Mouse (Mus musculus) heart, adult 18-20 months (tissue): ENCODE measurements at regions not wholly inside any gene's neighbourhood (a gene's known extent, or its start where the extent isn't known, plus 50 kb on each side); places are given as distances from the start of the nearest gene placed in this dataset.

Experiments used
- DNase-seq, 2 experiments: peaks; one replicate each; pipeline ENCODE4 v3.0.0; 2021 to 2022; ENCODE audit warnings: mixed read lengths in 1 of 2

GRCm38 (mm10) chr13:116795041-116795440, 230.3 kb downstream of the Parp8 start:
- DNase-seq: no peak

- DNase-seq: no peak
These were observed 243.7 kb downstream of the Parp8 start for GRCm38 (mm10) chr13:116781616-116782015.

- no peak for DNase-seq
These were observed 259.8 kb downstream of the Parp8 start for GRCm38 (mm10) chr13:116765491-116765890.

- DNase-seq: no peak
These were observed 265.4 kb downstream of the Parp8 start for GRCm38 (mm10) chr13:116759912-116760311.

GRCm38 (mm10) chr13:116740825-116741224, 284.5 kb downstream of the Parp8 start:
- DNase-seq: no peak

- DNase-seq: no peak
These were observed 301.8 kb downstream of the Parp8 start for GRCm38 (mm10) chr13:116723361-116724153.

- DNase-seq: peak; percentile 27 to 60
These were observed 310.5 kb downstream of the Parp8 start for GRCm38 (mm10) chr13:116714809-116715208.

- peak; percentile 36 to 68 for DNase-seq
These were observed 313.3 kb downstream of the Parp8 start for GRCm38 (mm10) chr13:116711866-116712593.

- peak in 1 of 2 experiments; percentile 9 for DNase-seq
These were observed 314.0 kb downstream of the Parp8 start for GRCm38 (mm10) chr13:116711148-116711865.

GRCm38 (mm10) chr13:116709671-116710070, 315.7 kb downstream of the Parp8 start:
- DNase-seq: no peak

GRCm38 (mm10) chr13:116708846-116709245, 316.5 kb downstream of the Parp8 start:
- no peak for DNase-seq

GRCm38 (mm10) chr13:116708456-116708780, 316.9 kb downstream of the Parp8 start:
- DNase-seq: no peak

GRCm38 (mm10) chr13:116707621-116708455, 317.5 kb downstream of the Parp8 start:
- DNase-seq: peak in 1 of 2 experiments; percentile 5

- no peak for DNase-seq
These were observed 318.7 kb downstream of the Parp8 start for GRCm38 (mm10) chr13:116706401-116707330.

- peak in 1 of 2 experiments; percentile 4 for DNase-seq
These were observed 319.5 kb downstream of the Parp8 start for GRCm38 (mm10) chr13:116705611-116706386.

GRCm38 (mm10) chr13:116688714-116689113, 336.6 kb downstream of the Parp8 start:
- no peak for DNase-seq
